Mouse (Mus musculus): ENCODE data around the gene Eqtn. TPM values are rescaled to one million over a fixed set of nuclear protein-coding genes. Genes with fewer than 3 reads are reported as not detected.

The Eqtn gene
- polyA plus RNA-seq (2015; fragmentation: Nextera tagmentation; extraction: Ambion mirVana), result 0.30 and 0.59 TPM in 2 replicates

GRCm38 (mm10) chr4:94928743-94929142 is at the start of gene Eqtn:
Gene Eqtn (minus strand): TSS chr4:94928843.

Other genes with a start within 250 kb of the Eqtn start
- gene Tek, start 189.6 kb downstream of the Eqtn start, polyA plus RNA-seq (2015; fragmentation: Nextera tagmentation; extraction: Ambion mirVana), result 14.8 and 18.2 TPM in 2 replicates
- 12.1 and 13.1 TPM in 2 replicates for gene Mysm1, start 50.3 kb upstream of the Eqtn start, polyA plus RNA-seq (2015; fragmentation: Nextera tagmentation; extraction: Ambion mirVana)
- 53.6 and 67.6 TPM in 2 replicates for gene Jun, start 123.4 kb upstream of the Eqtn start, polyA plus RNA-seq (2015; fragmentation: Nextera tagmentation; extraction: Ambion mirVana)

Data from skeletal muscle tissue, postnatal 0 days (tissue).